Mouse (Mus musculus) hindbrain, embryonic 11.5 days (tissue): Measurements from ENCODE around the gene Olfr494. TPM values are rescaled to one million over a fixed set of nuclear protein-coding genes. Genes with fewer than 3 reads are reported as not detected.

ENCODE experiments used
- ATAC-seq: fragments of 200-750 bp; cut with Nextera tagmentation; 2 replicates; pipeline ENCODE4 v1.8.0; 2017; ENCODE audit warnings: mild to moderate bottlenecking, moderate TSS enrichment, moderate library complexity; ENCODE audit not compliant: low FRiP score
- DNase-seq: peaks from one replicate; pipeline ENCODE4 v3.0.0-alpha.2; 2015; ENCODE audit warnings: low spot score
- H3K27ac ChIP-seq: fragments of 300-500 bp; sonication (generic); 2 replicates; pipeline ENCODE4 v1.5.1; 2014; ENCODE audit warnings: mild to moderate bottlenecking, low read depth, low read length
- H3K27me3 ChIP-seq: fragments of 300-500 bp; sonication (generic); 2 replicates; pipeline ENCODE4 v1.6.1; 2014; ENCODE audit warnings: mild to moderate bottlenecking, low read length, moderate library complexity, mixed read lengths; ENCODE audit not compliant: control insufficient read depth, insufficient read depth
- H3K36me3 ChIP-seq: fragments of 300-500 bp; sonication (generic); 2 replicates; pipeline ENCODE4 v1.6.1; 2014; ENCODE audit warnings: mild to moderate bottlenecking, low read length, moderate library complexity, mixed read lengths; ENCODE audit not compliant: control insufficient read depth, insufficient read depth
- H3K4me1 ChIP-seq: fragments of 300-500 bp; sonication (generic); replicated peaks from 2 replicates; pipeline ENCODE4 v1.6.1; 2014; ENCODE audit warnings: low read length, mixed read lengths; ENCODE audit not compliant: control insufficient read depth, insufficient read depth
- H3K4me2 ChIP-seq: fragments of 300-500 bp; sonication (generic); replicated peaks from 2 replicates; pipeline ENCODE4 v1.6.1; 2014; ENCODE audit warnings: mild to moderate bottlenecking, low read depth, low read length
- H3K4me3 ChIP-seq: fragments of 300-500 bp; sonication (generic); 2 replicates; pipeline ENCODE4 v1.5.1; 2014; ENCODE audit warnings: low read depth, low read length
- H3K9ac ChIP-seq: fragments of 300-500 bp; sonication (generic); 2 replicates; pipeline ENCODE4 v1.6.1; 2014; ENCODE audit warnings: low read depth, low read length
- H3K9me3 ChIP-seq: fragments of 300-500 bp; sonication (generic); 2 replicates; pipeline ENCODE4 v1.6.1; 2016; ENCODE audit warnings: low read length; ENCODE audit not compliant: control insufficient read depth
- WGBS: fragments of 180-500 bp; shearing (Covaris S2); extraction: QIAGEN DNeasy Blood & Tissue Kit; methylation state at CpG from one replicate; pipeline ENCODE4 v1.1.7; 2014; 5-methylcytosine and 5-hydroxymethylcytosine counted together
- polyA plus RNA-seq: library from polyadenylated mRNA; unstranded; fragments of >200 nt; fragmentation: Nextera tagmentation; extraction: Ambion mirVana; gene quantifications from 2 replicates; pipeline ENCODE4 v1.2.1, GENCODE M21; 2014

Gene Olfr494
- polyA plus RNA-seq, result not detected in 2 replicates

DNA sequence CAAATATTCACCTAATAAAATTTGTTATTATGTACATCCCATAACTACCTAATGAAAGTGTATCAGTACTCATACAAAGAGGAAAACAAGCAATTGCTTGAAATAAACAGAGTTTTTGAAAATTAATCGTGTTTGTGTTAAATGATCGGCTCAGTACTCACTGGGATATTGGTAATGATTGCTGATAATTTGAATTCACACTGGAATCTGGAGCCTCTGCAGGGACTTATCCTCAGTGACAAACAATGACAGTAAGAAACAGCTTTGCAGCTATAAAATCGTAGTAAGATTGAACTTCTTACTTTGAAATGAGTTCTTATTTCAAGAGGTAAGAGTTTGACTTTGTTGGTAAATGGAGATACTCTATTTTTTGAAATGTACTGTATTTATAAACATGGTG, at the start of gene Olfr494:
TSS of gene Olfr494 (plus strand) at position 301 of the 400 bp plus-strand sequence.
- ATAC-seq, result no peak
- no peak within 1 kb of the TSS for H3K4me3 ChIP-seq
- H3K27me3 ChIP-seq, result no peaks in the 10 kb centered on the region
- H3K4me1 ChIP-seq, result no peaks in the 10 kb centered on the region
- DNase-seq, result no peak
- 88% methylated on average over 3 of the region's 3 CpGs for WGBS
- H3K36me3 ChIP-seq, result no peaks in the 10 kb centered on the region
- no peak within 1 kb of the TSS for H3K27ac ChIP-seq
- no peaks in the 10 kb centered on the region for H3K9me3 ChIP-seq
- H3K9ac ChIP-seq, result no peak within 1 kb of the TSS
- no peak within 1 kb of the TSS for H3K4me2 ChIP-seq

DNA sequence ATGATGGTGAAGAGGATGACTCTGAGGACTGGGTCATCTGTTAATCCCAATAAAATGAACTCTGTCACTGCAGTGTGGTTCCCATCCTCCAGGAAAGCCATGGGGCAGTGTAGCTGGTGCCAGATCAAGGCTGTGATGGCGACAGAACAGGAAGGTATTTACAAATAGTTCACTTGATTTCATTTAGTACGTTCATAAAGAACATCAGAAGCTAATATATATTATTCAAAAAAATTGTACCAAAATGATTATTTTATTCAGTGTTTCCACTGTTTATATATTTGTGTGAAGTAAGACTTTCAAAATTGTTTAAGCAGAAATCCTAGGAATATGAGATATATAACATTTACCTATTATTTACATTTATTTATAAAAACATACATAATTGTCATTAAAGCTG, 41.6 kb upstream of the Olfr494 start, which contains the start of gene Olfr492:
TSS of gene Olfr492 (minus strand) at position 101 of the 400 bp plus-strand sequence.
- Histone ChIP-seq H3K9ac (no peak within 1 kb of the TSS), H3K27ac (no peak within 1 kb of the TSS), H3K27me3 (no peaks in the 10 kb centered on the region), H3K4me2 (no peak within 1 kb of the TSS), H3K9me3 (no peaks in the 10 kb centered on the region), H3K36me3 (no peaks in the 10 kb centered on the region), H3K4me3 (no peak within 1 kb of the TSS), H3K4me1 (no peaks in the 10 kb centered on the region)
- ATAC-seq, result no peak
- WGBS, result 93% methylated on average over 2 of the region's 2 CpGs
- DNase-seq, result no peak

DNA sequence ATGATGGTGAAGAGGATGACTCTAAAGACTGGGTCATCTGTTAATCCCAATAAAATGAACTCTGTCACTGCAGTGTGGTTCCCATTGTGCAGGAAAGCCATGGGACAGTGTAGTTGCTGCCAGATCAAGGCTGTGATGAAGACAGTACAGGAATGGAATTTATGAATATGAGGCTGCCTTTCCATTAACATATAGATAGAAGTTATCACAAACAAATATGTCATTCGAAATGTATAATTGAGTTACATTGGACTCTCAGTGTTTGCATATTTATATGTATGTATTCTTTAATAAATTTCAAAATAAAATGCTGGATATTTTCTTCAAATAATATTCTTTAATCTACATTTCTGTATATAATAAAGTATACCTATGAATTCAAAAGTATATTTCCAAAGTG, 18.3 kb upstream of the Olfr494 start, which contains the start of gene Olfr493:
TSS of gene Olfr493 (minus strand) at position 101 of the 400 bp plus-strand sequence.
- no peak for DNase-seq
- Histone ChIP-seq H3K4me1 (no peaks in the 10 kb centered on the region), H3K9me3 (no peaks in the 10 kb centered on the region), H3K9ac (no peak within 1 kb of the TSS), H3K36me3 (no peaks in the 10 kb centered on the region), H3K27me3 (no peaks in the 10 kb centered on the region), H3K27ac (no peak within 1 kb of the TSS), H3K4me2 (no peak within 1 kb of the TSS), H3K4me3 (no peak within 1 kb of the TSS)
- 60% methylated on average over 1 of the region's 1 CpGs for WGBS
- ATAC-seq, result no peak

DNA sequence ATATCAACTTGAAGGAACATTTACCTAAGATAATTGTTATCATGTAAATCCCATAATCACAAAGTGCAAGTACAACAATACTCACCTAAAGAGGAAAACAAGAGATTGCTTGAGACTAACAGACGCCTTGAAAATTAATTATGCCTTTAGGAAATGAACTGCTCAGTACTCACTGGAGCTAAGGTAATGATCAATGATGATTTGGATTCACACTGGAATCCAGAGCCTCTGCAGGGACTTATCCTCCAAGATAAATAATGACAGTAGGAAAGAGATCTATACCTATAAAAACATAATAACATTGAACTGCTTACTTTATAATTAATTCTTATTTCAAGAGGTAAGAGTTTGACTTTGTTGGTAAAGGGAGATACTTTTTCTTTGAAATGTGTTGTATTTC, 27.7 kb downstream of the Olfr494 start, which contains the start of gene Olfr495:
TSS of gene Olfr495 (plus strand) at position 301 of the 400 bp plus-strand sequence.
- Histone ChIP-seq H3K4me2 (no peak within 1 kb of the TSS), H3K4me3 (no peak within 1 kb of the TSS), H3K36me3 (no peaks in the 10 kb centered on the region), H3K9ac (no peak within 1 kb of the TSS), H3K27me3 (no peaks in the 10 kb centered on the region), H3K27ac (no peak within 1 kb of the TSS), H3K4me1 (no peaks in the 10 kb centered on the region), H3K9me3 (no peaks in the 10 kb centered on the region)
- ATAC-seq (no peak), DNase-seq (no peak)
- 82% methylated on average over 1 of the region's 1 CpGs for WGBS

Other genes starting within 250 kb of the Olfr494 start
- gene Olfr484, start 237.9 kb upstream of the Olfr494 start, polyA plus RNA-seq, result not detected in 2 replicates
- not detected in 2 replicates for gene Olfr485, start 205.5 kb upstream of the Olfr494 start, polyA plus RNA-seq
- gene Olfr486, start 192.6 kb upstream of the Olfr494 start, polyA plus RNA-seq, result not detected in 2 replicates
- gene Olfr487, start 150.7 kb upstream of the Olfr494 start, polyA plus RNA-seq, result not detected in 2 replicates
- gene Olfr488, start 107.0 kb upstream of the Olfr494 start, polyA plus RNA-seq, result not detected in 2 replicates
- not detected in 2 replicates for gene Olfr490, start 76.4 kb upstream of the Olfr494 start, polyA plus RNA-seq
- not detected in 2 replicates for gene Olfr491, start 51.9 kb upstream of the Olfr494 start, polyA plus RNA-seq
- not detected in 2 replicates for gene Olfr492, start 41.7 kb upstream of the Olfr494 start, polyA plus RNA-seq
- gene Olfr493, start 18.4 kb upstream of the Olfr494 start, polyA plus RNA-seq, result not detected in 2 replicates
- not detected in 2 replicates for gene Olfr495, start 27.8 kb downstream of the Olfr494 start, polyA plus RNA-seq
- gene Olfr497, start 55.1 kb downstream of the Olfr494 start, polyA plus RNA-seq, result not detected in 2 replicates
- not detected in 2 replicates for gene Olfr498, start 100.0 kb downstream of the Olfr494 start, polyA plus RNA-seq
- not detected in 2 replicates for gene Olfr502, start 159.7 kb downstream of the Olfr494 start, polyA plus RNA-seq
- not detected in 2 replicates for gene Olfr503, start 179.2 kb downstream of the Olfr494 start, polyA plus RNA-seq
- gene Olfr504, start 200.5 kb downstream of the Olfr494 start, polyA plus RNA-seq, result not detected in 2 replicates
- gene Olfr506, start 245.5 kb downstream of the Olfr494 start, polyA plus RNA-seq, result not detected in 2 replicates